Mouse (Mus musculus): ENCODE data around the gene Dok5.

Gene Dok5

GRCm38 (mm10) chr2:170791332-170792017, 59.9 kb downstream of the Dok5 start:
- DNase-seq (ENCODE audit: extremely low read depth, low read depth, low spot score) = no peak

GRCm38 (mm10) chr2:170795242-170795641, 63.6 kb downstream of the Dok5 start:
- DNase-seq (ENCODE audit: extremely low read depth, low read depth, low spot score) = no peak

- no peak for DNase-seq (ENCODE audit: extremely low read depth, low read depth, low spot score)
Measured at GRCm38 (mm10) chr2:170802984-170803383, 71.4 kb downstream of the Dok5 start.

DNA sequence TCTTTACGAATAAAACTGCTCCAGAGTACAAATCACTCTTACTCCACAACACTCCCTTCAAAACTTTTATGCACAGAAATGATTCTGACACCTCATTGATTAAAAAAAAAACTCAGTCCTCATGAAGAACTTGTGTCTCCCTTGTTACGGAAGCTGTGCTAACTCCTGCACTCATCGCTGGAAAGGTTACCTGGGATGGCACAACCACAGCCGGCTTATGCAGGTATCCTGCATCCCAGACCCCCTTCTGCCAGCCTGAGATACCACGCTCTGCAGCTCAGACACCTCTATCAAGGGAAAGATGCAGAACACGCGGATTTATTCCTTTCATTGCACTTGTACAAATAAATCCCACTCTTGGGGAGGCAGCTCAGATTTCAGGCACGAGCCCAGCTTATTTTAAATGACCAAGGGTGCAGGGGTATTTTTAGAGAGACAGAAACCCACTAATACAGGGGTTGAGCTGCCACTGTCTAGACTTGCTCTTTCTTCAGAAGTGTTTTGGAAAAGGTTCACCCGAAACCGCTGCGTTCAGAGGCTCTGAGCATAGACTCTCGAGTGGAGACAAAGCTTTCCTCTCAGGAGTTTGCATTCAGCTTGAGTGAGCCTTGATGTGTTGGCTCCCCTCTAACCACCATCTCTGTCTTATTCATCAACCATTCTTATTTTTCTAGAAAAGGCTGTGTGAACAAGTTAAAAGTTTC, 76.1 kb downstream of the Dok5 start:
- DNase-seq (ENCODE audit: extremely low read depth, low read depth, low spot score) = no peak

DNA sequence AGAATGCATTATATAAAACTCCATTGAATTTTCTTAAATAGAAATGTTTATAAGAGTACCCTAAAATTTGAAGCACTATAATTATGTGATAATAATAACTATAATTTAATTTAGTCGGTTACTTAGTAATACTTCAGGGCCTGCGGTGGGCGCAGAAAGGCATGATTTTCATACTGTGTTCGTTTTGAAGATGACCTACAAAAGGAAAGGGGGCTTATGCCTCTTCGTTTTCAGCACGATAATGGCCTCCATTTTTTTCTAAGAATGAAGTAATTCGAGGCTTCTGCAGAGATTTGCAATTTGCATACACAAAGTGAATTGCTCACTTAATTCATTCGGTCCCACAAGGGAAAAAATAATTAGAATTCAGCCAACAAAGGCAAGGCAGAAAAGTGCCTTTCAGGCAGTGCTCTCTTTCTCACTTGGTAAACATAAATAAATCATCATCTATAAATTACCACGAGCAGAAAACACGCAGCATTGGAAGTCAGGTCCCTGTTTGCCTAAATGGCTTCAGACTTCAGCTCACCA, 76.7 kb downstream of the Dok5 start:
- no peak for DNase-seq (ENCODE audit: extremely low read depth, low read depth, low spot score)

DNA sequence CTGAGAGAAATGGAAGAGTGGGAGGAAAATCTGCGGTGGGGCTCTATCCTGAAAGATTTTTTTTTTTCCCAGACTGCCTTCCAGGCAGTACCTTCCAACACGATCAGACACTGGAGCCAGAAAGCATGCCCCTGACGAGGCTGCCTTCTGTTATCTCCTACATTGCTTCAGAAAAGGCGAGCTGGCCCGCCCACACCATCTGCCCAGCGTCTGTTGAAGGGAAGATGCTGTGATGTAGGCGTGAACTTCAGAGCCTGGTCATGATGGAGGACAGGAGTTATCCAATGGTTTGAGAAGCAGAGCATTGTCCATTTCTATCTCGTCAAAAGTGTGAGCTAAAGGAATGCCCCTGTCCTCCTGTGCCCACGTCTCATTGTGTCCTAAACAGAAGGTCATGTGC, 79.7 kb downstream of the Dok5 start:
- DNase-seq (ENCODE audit: extremely low read depth, low read depth, low spot score) = no peak

GRCm38 (mm10) chr2:170816302-170816701, 84.7 kb downstream of the Dok5 start:
- DNase-seq (ENCODE audit: extremely low read depth, low read depth, low spot score) = no peak

DNA sequence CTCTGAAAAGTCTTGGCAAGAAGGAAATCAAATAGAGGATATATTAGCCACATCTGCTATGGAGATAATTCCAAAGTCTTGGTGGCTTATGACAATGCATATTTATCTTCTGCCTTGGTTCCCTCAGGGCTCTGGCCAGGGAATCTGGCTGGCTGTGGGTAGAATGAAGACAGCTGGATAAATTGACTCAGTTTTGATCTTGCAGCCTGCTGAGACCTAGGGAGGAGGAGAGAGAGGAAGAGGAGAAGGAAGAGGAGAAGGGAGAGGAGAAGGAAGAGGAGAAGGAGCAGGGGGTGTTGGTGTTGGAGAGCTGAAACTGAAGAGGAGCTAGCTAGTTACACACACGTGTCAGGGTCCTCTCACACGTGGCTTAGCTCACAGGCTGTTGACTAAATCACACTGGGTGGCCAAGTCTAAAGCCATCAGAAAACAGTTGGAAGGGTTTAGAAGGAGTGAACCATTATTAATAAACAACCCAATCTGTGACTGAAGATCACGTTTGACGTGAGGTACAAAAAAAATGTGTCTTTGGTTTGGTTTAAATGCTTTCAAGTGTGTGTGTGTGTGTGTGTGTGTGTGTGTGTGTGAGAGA, 85.6 kb downstream of the Dok5 start:
- no peak for DNase-seq (ENCODE audit: extremely low read depth, low read depth, low spot score)

DNA sequence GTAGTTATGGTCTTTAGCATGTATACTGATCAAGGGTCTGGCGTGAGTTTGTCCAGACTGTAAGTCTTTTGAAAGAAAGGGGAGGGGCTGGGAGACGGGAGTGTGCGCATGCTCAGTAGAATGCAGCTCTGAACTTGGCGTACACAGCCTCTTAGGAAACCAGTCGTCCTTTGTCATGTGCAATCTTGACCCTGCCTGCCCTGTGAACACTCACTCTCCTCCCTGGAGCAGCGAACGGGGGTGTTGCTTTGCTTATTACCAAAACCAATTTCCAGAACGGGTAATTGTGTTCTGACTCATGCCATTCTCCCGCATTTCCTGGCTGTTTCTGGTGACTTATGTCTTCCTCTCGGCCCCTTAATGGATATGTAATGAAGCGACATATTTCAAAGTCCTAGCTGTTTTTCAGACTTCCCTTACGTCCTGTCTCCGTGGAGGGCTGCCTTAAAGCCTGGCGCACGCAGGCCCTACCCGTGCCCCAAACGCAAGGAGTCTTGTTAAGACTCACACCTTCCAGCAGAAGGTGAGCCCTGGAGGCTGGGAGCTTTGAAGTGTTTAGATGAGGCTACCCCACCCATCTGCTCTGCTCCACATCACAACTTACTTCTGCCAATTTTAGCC, 95.3 kb downstream of the Dok5 start:
- peak; percentile 69 for DNase-seq (ENCODE audit: extremely low read depth, low read depth, low spot score)

GRCm38 (mm10) chr2:170828757-170829156, 97.2 kb downstream of the Dok5 start:
- DNase-seq (ENCODE audit: extremely low read depth, low read depth, low spot score) = no peak

DNA sequence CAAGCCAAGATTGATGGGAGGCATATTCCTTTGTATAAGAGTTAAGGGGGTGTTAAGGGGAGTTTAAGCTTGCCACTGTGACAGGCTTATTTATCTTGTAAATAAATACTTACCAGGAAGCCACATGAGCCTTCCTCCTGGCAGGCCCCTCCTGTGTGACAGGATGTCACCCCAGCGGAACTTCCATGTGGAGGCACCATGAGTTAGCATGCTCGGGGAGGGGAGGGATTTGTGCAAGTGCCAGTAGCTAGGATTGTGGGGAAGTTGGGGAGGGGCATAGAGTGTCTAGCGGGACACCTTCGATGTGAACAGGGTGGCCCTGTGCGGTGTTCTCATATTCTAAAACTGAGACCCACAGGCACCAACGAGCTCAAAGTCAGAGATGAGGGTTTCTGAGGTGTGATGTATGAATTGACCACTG, 97.6 kb downstream of the Dok5 start:
- no peak for DNase-seq (ENCODE audit: extremely low read depth, low read depth, low spot score)

DNA sequence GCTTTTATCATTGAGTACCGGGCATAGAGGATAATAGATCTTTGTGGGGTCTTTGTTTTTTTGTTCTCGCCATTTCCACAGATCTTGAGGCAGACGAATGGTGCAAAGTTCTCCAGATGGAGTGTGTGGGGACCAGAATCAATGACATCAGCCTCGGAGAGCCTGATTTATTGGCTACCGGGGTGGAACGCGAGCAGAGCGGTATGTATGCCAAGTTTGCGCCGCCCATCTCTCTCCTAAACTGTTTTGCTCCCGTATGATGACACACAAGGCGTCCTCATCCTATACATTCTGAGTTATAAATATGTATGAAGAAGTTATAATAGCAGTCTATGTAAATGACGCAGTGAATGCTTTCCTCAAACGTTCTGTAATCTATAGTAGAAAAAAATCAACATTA, 98.4 kb downstream of the Dok5 start:
- no peak for DNase-seq (ENCODE audit: extremely low read depth, low read depth, low spot score)

DNA sequence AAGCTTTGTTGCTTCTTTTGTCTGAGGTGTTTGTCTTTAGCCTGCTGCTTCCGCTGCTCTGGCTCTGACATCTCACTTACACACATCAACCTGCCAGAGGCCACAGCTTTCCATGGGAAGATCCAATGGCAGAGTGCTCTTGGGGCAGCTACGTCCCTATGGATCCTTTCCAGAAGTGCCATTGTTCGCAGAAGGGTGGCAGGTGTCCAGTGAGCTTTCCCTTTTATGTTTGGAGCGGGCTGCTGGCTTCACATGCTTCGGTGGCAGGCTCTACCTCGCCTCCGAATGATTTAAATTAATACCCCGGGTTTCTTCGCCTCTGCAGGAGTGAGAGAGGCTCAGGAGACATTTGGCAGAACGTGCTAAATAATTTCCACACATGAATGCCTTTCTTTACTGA, 105.3 kb downstream of the Dok5 start:
- no peak for DNase-seq (ENCODE audit: extremely low read depth, low read depth, low spot score)

DNA sequence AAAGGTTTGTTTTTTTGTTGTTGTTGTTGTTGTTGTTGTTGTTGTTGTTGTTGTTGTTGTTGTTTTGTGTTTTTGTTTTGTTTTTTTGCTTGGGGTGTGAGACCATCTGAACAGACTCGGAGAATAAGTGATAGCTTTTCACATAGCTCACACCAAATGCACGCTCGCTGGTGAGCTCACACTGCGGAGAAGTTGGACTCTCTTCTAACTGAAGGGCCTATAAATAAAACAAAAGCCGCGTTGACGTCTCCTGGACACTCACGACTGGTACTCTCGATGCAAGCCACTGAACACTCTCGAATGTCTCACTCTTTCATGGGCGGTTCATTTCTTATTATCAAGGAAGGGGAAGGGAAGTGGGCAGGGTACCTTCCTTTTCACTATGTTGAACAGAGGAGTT, 105.8 kb downstream of the Dok5 start:
- no peak for DNase-seq (ENCODE audit: extremely low read depth, low read depth, low spot score)

- DNase-seq (ENCODE audit: extremely low read depth, low read depth, low spot score) = no peak
Measured at GRCm38 (mm10) chr2:170837824-170838557, 106.4 kb downstream of the Dok5 start.

DNA sequence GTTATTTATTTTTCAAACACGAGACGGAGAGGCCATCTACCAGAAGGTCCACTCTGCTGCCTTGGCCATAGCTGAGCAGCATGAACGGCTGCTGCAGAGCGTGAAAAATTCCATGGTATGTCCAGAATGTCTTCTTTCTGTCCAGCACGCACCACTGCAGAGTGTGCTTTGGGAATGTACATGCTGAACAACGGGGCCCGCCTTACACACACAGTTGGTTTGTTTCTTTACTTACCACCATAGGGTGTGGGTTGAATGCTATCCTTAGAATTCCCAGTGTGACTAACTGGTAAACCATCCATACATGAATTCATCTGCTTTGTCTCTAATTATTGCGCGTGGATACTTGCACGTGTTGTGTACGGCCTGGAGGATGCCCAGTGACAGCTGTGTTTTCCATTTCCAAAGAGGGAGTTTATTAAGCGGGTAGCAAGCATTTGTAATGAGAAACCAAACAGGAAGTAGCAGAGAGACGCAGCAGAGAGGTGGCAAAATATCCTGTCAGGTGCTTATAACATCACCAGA, 109.9 kb downstream of the Dok5 start:
- no peak for DNase-seq (ENCODE audit: extremely low read depth, low read depth, low spot score)

GRCm38 (mm10) chr2:170845511-170845910, 113.9 kb downstream of the Dok5 start:
- DNase-seq (ENCODE audit: extremely low read depth, low read depth, low spot score) = no peak

- DNase-seq (ENCODE audit: extremely low read depth, low read depth, low spot score) = no peak
Measured at GRCm38 (mm10) chr2:170850058-170850457, 118.5 kb downstream of the Dok5 start.

- DNase-seq (ENCODE audit: extremely low read depth, low read depth, low spot score) = no peak
Measured at GRCm38 (mm10) chr2:170852337-170852736, 120.7 kb downstream of the Dok5 start.

DNA sequence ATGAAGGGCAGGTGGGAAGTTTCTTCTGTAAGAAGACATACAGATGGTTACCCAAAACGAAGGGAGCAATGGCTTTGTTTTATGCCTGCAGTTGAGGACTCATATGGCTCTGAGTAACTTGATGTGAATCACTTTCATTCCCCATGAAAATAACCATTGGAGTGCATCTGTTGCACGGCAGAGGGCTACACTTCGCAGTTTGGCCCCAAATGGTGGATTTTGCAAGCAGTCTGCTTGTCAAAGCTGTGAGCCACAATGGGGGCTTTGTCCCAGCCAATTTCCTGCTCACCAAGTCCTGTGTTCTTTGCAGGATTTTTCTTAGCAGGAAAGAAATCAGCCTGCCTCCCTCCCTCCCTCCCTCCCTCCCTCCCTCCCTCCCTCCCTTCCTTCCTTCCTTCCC, 123.6 kb downstream of the Dok5 start:
- no peak for DNase-seq (ENCODE audit: extremely low read depth, low read depth, low spot score)

- no peak for DNase-seq (ENCODE audit: extremely low read depth, low read depth, low spot score)
Measured at GRCm38 (mm10) chr2:170856085-170856484, 124.5 kb downstream of the Dok5 start.
